Mouse (Mus musculus) heart, adult 2 months (tissue): Measurements from ENCODE around the gene Prop1.

Experiments
- CTCF ChIP-seq: fragments of 200-600 bp; IDR thresholded peaks from 2 replicates; pipeline ENCODE4 v1.8.1; 2022; ENCODE audit warnings: antibody characterized with exemption, mild to moderate bottlenecking, moderate library complexity
- POLR2A ChIP-seq: fragments of 200-500 bp; IDR thresholded peaks from 2 replicates; pipeline ENCODE4 v1.6.1; 2011; ENCODE audit warnings: mild to moderate bottlenecking, low read depth, low read length, control low read depth; ENCODE audit not compliant: insufficient read depth

DNA sequence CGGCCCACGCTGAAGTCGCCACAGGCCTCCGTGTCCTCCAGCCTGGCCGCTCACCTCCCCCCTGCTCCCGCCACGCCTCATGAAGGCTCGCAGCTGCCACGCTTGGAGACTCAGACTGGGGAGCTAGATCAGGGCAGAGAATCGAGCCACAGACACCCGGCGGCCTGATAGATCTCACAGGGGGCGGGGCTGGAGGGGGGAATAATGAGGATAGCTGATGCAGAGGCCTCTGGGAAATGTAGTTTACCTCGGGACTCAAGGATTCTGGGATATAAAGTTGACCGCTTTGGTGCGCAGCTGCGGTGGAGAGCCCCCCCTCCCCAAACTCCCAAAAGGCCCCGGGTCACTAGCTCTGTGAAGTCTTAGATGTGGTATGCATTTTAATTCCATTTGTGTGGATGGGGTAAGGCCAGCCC is 22.1 kb downstream of the Prop1 start, which contains the start of gene Zfp354b:
- peak; percentile 57; the same call in 1 of the 2 replicates for TF ChIP-seq POLR2A
- no peak for TF ChIP-seq CTCF
